Mouse (Mus musculus) CH12.LX (cell line): ENCODE data around the gene Olfr320. TPM values are rescaled to one million over a fixed set of nuclear protein-coding genes. Genes with fewer than 3 reads are reported as not detected.
"Not testable (repeated sequence)": the region's sequence is repeated elsewhere in the genome, so short reads cannot be mapped to it uniquely, and the experiment has no call there.

ENCODE experiments used
- DNase-seq: peaks from one replicate; pipeline ENCODE4 v3.0.0-alpha.2; 2013; ENCODE audit errors: extremely low read depth
- H3K27ac ChIP-seq: 2 replicates; pipeline ENCODE4 v1.5.1; 2012; ENCODE audit warnings: low read depth, mild to moderate bottlenecking, control low read depth, moderate library complexity; ENCODE audit not compliant: insufficient read depth
- H3K27me3 ChIP-seq: replicated peaks from 2 replicates; pipeline ENCODE3; 2012; ENCODE audit warnings: inconsistent platforms
- H3K36me3 ChIP-seq, 2 experiments: replicated peaks in 1 of 2; 2 replicates each; pipeline versions ENCODE3 to v1.6.1; 2012; ENCODE audit warnings: inconsistent platforms in 1 of 2, low read length in 1 of 2, mild to moderate bottlenecking in 1 of 2, mixed read lengths in 1 of 2, moderate library complexity in 1 of 2; ENCODE audit not compliant: control insufficient read depth in 1 of 2, insufficient read depth in 1 of 2
- H3K4me1 ChIP-seq, 2 experiments: 2 replicates each; pipeline ENCODE4 v1.6.1; 2012; ENCODE audit warnings: inconsistent platforms in 1 of 2, moderate library complexity in 1 of 2; ENCODE audit not compliant: insufficient read depth in 2 of 2, control insufficient read depth in 1 of 2
- H3K4me2 ChIP-seq: 2 replicates; pipeline ENCODE4 v1.6.1; 2012; ENCODE audit warnings: low read depth, mild to moderate bottlenecking, control low read depth; ENCODE audit not compliant: poor library complexity, insufficient read depth, severe bottlenecking
- H3K4me3 ChIP-seq, 3 experiments: fragments of 150-350 bp in 1 of 3; sonication (generic) in 1 of 3; replicated peaks in 1 of 3; 2 replicates each; pipeline versions ENCODE3 to v1.5.1; 2011 to 2012; ENCODE audit warnings: low read depth in 2 of 3, low read length in 2 of 3, mild to moderate bottlenecking in 2 of 3, moderate library complexity in 2 of 3, control low read depth in 1 of 3, improper control_type of control experiment in 1 of 3, inconsistent platforms in 1 of 3, mixed read lengths in 1 of 3; ENCODE audit not compliant: poor library complexity in 1 of 3
- H3K79me2 ChIP-seq: replicated peaks from 2 replicates; pipeline ENCODE4 v1.6.1; 2012; ENCODE audit warnings: mild to moderate bottlenecking, moderate library complexity; ENCODE audit not compliant: control insufficient read depth, poor library complexity, insufficient read depth, severe bottlenecking; ENCODE audit errors: extremely low read depth
- H3K9ac ChIP-seq: 2 replicates; pipeline ENCODE4 v1.6.1; 2012; ENCODE audit warnings: low read depth, mild to moderate bottlenecking, control low read depth, moderate library complexity; ENCODE audit not compliant: insufficient read depth
- H3K9me3 ChIP-seq: replicated peaks from 2 replicates; pipeline ENCODE3; 2012; ENCODE audit warnings: low read length, inconsistent platforms, mixed read lengths
- CHD1 ChIP-seq: IDR thresholded peaks from 2 replicates; pipeline ENCODE4 v1.6.1; 2012; ENCODE audit warnings: low read depth, low read length, improper control_type of control experiment, inconsistent platforms
- CTCF ChIP-seq, 2 experiments: IDR thresholded peaks in 1 of 2; conservative IDR thresholded peaks in 1 of 2; 2 replicates each; pipeline ENCODE4 v1.5.1; 2011 to 2012; ENCODE audit warnings: low read depth in 2 of 2, low read length in 2 of 2, improper control_type of control experiment in 1 of 2, inconsistent platforms in 1 of 2, mild to moderate bottlenecking in 1 of 2, moderate library complexity in 1 of 2
- E2F4 ChIP-seq: IDR thresholded peaks from 2 replicates; pipeline ENCODE4 v1.6.1; 2011; ENCODE audit warnings: low read depth, low read length, improper control_type of control experiment; ENCODE audit not compliant: insufficient replicate concordance
- EP300 ChIP-seq: IDR thresholded peaks from 2 replicates; pipeline ENCODE4 v1.6.1; 2011; ENCODE audit warnings: low read length, improper control_type of control experiment
- ETS1 ChIP-seq: conservative IDR thresholded peaks from 2 replicates; pipeline ENCODE4 v1.6.1; 2012; ENCODE audit warnings: low read depth, mild to moderate bottlenecking, inconsistent platforms, low read length, improper control_type of control experiment, moderate library complexity
- JUND ChIP-seq: conservative IDR thresholded peaks from 2 replicates; pipeline ENCODE4 v1.6.1; 2011; ENCODE audit warnings: low read depth, low read length, improper control_type of control experiment
- POLR2AphosphoS2 ChIP-seq: IDR thresholded peaks from 2 replicates; pipeline ENCODE4 v1.6.1; 2011; ENCODE audit warnings: low read depth, low read length, improper control_type of control experiment
- SIN3A ChIP-seq: IDR thresholded peaks from 2 replicates; pipeline ENCODE4 v1.6.1; 2012; ENCODE audit warnings: low read length, improper control_type of control experiment, inconsistent platforms
- TBP ChIP-seq: conservative IDR thresholded peaks from 2 replicates; pipeline ENCODE4 v1.6.1; 2011; ENCODE audit warnings: low read depth, low read length, improper control_type of control experiment
- TCF12 ChIP-seq: IDR thresholded peaks from 2 replicates; pipeline ENCODE4 v1.6.1; 2014; ENCODE audit warnings: low read depth, mild to moderate bottlenecking, inconsistent platforms, low read length, improper control_type of control experiment
- USF1 ChIP-seq: IDR thresholded peaks from 2 replicates; pipeline ENCODE4 v1.6.1; 2014; ENCODE audit warnings: low read depth, mild to moderate bottlenecking, inconsistent platforms, low read length, improper control_type of control experiment
- USF2 ChIP-seq: conservative IDR thresholded peaks from 2 replicates; pipeline ENCODE4 v1.6.1; 2011; ENCODE audit warnings: low read depth, low read length, improper control_type of control experiment
- dilution Hi-C: fragments of 300-500 bp; cut with MboI; formaldehyde crosslinking; loops from 2 replicates; pipeline ENCODE4 v1.14.3; 2020; ENCODE audit warnings: low sequenced_read_pairs; ENCODE audit not compliant: extremely low pct_unique_long_range_greater_than_20kb, extremely low pct_ligation_motif_present
- in situ Hi-C: fragments of 300-500 bp; cut with MboI; formaldehyde crosslinking; loops from 3 replicates; pipeline ENCODE4 v1.14.3; 2019; ENCODE audit warnings: low sequenced_read_pairs, low pct_ligation_motif_present, low pct_unique_long_range_greater_than_20kb, mixed read lengths
- polyA plus RNA-seq: library from polyadenylated mRNA; unstranded; fragments of >175 nt; gene quantifications from 2 replicates; pipeline ENCODE4 v1.2.1, GENCODE M21; 2012; ENCODE audit warnings: low read depth; ENCODE audit not compliant: insufficient read length
- total RNA-seq, 2 experiments: library from RNA; depleted of rRNA; stranded (reverse); fragments of 300-350 nt in 1 of 2; fragments of >200 nt in 1 of 2; gene quantifications; 2 replicates each; pipeline ENCODE4 v1.2.3; 2012 to 2014

Gene Olfr320
- total and polyA plus RNA-seq, 3 experiments, result not detected

DNA sequence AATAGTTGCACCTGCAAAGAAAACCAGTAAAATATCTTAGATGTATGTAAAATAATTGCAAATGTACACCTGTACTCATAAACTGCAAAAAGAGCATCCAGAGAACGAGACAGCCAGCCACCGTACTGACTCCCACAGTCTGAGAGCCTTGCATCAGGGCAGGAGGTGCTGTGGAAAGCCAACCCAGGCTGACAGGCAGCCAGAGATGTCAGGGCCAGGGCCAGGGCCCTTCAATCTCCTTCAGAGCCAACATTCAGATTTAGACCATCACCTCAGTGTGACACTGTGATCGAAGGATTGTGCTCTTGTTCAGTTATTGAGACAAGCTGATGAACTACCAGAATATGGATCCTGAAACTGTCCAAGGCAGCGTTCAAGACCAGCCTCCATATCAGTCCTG, 38.8 kb downstream of the Olfr320 start:
- in situ Hi-C loops (no loop called here), dilution Hi-C loops (no loop called here)
- no peaks in the 10 kb centered on the region for H3K9me3 ChIP-seq
- H3K9ac ChIP-seq, result no peak overlapping the region
- H3K4me3 ChIP-seq, result no peak overlapping the region
- no peak overlapping the region for H3K27ac ChIP-seq
- no peaks in the 10 kb centered on the region for H3K36me3 ChIP-seq
- no peaks in the 10 kb centered on the region for H3K79me2 ChIP-seq
- peaks cover 32% of the 10 kb centered on the region for H3K27me3 ChIP-seq
- TF ChIP-seq POLR2AphosphoS2 (no peak), SIN3A (no peak), ETS1 (no peak), USF2 (no peak), JUND (no peak), CTCF (conservative IDR thresholded peaks at IDR 0.05 in 1 of 2, IDR thresholded peaks at IDR 0.05 in 1 of 2; ENCODE audit: low read depth in 2 of 2, low read length in 2 of 2) (no peak), EP300 (no peak)
- DNase-seq, result no peak
- no peaks in the 10 kb centered on the region for H3K4me1 ChIP-seq
- no peak overlapping the region for H3K4me2 ChIP-seq

DNA sequence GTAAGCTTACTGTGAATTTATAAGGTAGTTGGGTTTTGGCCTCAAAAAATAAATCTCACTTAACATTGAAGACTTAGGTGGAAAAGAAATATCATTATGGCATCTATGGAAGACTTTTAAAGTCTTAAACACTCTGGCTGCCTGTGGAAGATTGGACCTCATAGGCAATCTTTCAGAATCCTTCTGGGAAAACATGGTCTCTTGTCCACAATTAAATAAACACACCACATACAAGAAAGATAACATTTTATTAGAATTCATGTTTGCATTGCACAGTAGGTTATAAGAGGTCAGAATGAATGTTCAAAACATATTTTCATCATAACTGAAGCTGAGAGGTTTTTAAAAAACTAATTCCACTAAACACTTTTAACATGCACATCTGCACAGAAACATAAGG, 43.0 kb downstream of the Olfr320 start, which contains the start of gene Olfr318:
Gene Olfr318 (minus strand): TSS at position 101 of the 400 bp plus-strand sequence.
- no peak within 1 kb of the TSS for H3K4me3 ChIP-seq
- H3K27me3 ChIP-seq, result peaks cover 48% of the 10 kb centered on the region
- no peak within 1 kb of the TSS for H3K9ac ChIP-seq
- no peak for TF ChIP-seq E2F4
- TF ChIP-seq TBP, result no peak
- TF ChIP-seq EP300, result no peak
- no peak for TF ChIP-seq CHD1
- TF ChIP-seq USF1, result no peak
- TF ChIP-seq TCF12, result no peak
- dilution Hi-C loops, result no loop called here
- H3K79me2 ChIP-seq, result no peaks in the 10 kb centered on the region
- H3K4me2 ChIP-seq, result no peak within 1 kb of the TSS
- H3K36me3 ChIP-seq, result no peaks in the 10 kb centered on the region
- H3K9me3 ChIP-seq, result peaks cover 2% of the 10 kb centered on the region
- H3K4me1 ChIP-seq, result no peaks in the 10 kb centered on the region
- no peak within 1 kb of the TSS for H3K27ac ChIP-seq
- no peak for DNase-seq
- in situ Hi-C loops, result no loop called here

GRCm38 (mm10) chr11:58727896-58728650, 47.2 kb downstream of the Olfr320 start:
- H3K36me3 ChIP-seq, H3K9ac ChIP-seq, H3K79me2 ChIP-seq, dilution Hi-C loops, H3K4me1 ChIP-seq, DNase-seq, in situ Hi-C loops, H3K4me2 ChIP-seq, H3K27ac ChIP-seq, H3K4me3 ChIP-seq, H3K9me3 ChIP-seq: not testable (repeated sequence)
- peaks cover 43% of the 10 kb centered on the region for H3K27me3 ChIP-seq
